Mouse (Mus musculus) MEL-GATA-1-ER (cell line): ENCODE measurements around the gene Dhdh.
"Not testable (repeated sequence)": the region's sequence is repeated elsewhere in the genome, so short reads cannot be mapped to it uniquely, and the experiment has no call there.

Experiments used
- DNase-seq: peaks from one replicate; pipeline ENCODE4 v3.0.0-alpha.2; 2012; ENCODE audit warnings: low read depth; ENCODE audit errors: extremely low read depth

Dhdh gene

GRCm38 (mm10) chr7:45488293-45489204, at the start of gene Dhdh:
Dhdh (minus strand) TSS chr7:45488805.
- no peak for DNase-seq

DNA sequence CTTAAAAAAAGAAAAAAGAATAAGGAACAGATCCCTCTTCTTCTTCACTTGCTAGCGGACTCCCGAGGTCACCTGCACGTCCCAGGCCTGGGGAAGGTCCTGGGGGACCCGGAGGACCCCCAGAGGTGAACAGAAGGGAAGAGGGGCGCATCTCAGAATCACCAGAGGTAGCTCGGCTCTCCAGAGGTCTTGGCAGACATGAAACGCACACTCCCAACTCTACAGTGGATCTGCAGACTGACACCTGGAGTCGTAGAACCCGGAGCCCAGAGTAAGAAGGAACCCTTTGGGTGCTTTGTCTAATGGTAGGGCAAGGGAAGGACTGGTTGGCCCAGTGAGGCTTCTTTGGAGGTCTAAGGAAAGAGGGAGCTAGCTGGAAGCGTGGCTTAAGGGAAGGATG, 49.0 kb upstream of the Dhdh start:
- DNase-seq, result no peak

- DNase-seq, result no peak
These were observed 47.1 kb upstream of the Dhdh start for GRCm38 (mm10) chr7:45535676-45536075.

GRCm38 (mm10) chr7:45530643-45531042, 42.0 kb upstream of the Dhdh start:
- DNase-seq, result no peak

DNA sequence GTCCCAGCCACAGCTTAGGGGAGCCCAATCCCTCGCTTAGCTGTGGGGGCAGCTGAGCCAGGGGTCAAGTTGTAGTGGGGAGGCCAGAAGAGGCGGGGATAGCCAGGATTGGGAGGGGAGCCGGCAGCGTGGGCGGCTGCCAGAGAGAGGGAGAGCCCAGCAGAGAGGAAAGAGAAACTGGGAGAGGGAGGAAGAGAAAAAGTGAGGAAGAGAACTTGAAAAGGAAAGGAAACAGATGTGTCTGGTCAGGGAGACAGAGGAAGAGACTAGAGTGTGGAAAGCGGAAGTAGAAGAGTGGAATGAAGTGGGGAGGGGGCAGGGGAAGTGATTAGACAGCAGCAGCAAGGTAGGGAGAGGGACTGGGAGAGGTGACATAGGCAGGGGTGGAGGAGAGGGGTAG, 40.9 kb upstream of the Dhdh start:
- no peak for DNase-seq

DNA sequence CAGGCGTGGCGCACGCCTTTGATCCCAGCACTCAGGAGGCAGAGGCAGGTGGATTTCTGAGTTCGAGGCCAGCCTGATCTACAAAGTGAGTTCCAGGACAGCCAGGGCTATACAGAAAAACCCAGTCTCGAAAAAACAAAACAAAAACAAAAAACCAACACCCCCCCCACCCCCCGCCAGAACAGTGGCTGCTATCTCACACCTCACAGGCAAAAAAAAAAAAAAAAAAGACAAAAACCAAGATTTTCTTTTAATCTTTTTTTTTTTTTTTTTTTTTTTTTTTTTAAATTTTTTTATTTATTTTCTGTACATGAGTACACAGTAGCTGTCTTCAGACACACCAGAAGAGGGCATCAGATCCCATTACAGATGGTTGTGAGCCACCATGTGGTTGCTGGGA, 38.6 kb upstream of the Dhdh start:
- DNase-seq, result not testable (repeated sequence)

- no peak for DNase-seq
These were observed 38.0 kb upstream of the Dhdh start for GRCm38 (mm10) chr7:45526474-45527120.

- DNase-seq, result peak; percentile 98
These were observed 37.3 kb upstream of the Dhdh start, which contains the start of the genes Ppp1r15a and Plekha4 for GRCm38 (mm10) chr7:45525809-45526473. Ppp1r15a (minus strand) TSS chr7:45526268. Plekha4 (plus strand) TSS chr7:45526330.

- peak; percentile 96 for DNase-seq
These were observed 36.4 kb upstream of the Dhdh start for GRCm38 (mm10) chr7:45524841-45525621.

DNA sequence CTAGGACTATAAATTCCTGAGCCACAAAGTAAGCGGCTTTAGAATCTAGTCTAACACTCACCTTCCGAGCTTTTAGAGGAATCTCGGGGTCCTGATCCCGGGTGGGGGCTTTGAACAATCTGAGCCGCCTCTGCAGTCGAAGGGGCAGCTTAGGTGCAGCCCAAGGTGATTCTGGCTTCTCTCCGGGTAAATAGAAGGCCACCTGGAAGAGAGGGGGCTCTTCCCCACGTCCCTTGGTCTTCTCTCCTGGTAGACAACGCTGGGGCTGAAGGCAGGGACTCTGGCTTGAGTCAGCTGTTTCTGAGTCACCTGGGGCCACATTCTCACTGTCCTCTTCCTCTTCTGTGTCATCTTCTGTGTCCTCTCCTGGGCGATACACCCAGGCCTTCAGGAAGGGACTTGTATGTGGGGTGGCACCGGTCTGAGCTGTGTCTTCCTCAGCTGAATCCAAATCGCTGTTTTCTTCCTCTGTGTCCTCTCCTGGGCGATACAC, 35.1 kb upstream of the Dhdh start:
- DNase-seq, result no peak

DNA sequence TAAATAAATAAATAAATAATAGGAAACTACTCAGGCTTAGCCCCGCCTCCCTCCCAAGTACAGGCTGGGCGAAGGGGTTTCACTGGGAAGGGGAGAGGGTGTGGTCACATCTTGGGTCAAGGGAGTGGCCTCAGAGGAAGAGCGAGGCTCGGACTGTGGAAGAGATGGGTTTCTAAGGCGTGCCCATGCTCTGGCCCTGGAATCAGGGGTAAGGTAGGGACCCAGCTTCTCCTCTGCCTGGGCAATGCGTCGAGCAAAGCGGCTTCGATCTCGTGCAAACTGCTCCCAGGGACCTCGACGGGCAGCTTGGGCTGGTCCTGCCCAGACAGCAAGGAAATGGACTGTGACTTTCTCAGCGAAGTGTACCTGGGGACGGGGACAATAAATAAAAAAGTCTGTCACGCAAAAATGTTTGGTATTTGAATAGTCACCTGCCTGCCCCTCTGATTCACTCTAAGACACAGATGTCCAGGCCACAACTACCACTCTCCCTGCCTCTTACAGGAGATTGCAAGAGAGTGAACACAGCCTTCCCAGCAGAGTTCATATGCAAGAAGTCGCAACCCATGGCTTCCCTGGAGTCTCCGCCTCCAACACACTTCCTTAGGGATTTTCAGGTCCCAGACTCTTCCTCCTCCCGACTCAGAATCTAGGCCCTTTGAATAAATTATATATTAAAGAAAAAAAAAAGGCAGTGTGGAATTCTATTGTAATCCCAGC, 34.5 kb upstream of the Dhdh start:
- DNase-seq, result no peak

- no peak for DNase-seq
These were observed 33.7 kb upstream of the Dhdh start for GRCm38 (mm10) chr7:45522194-45522752.

DNA sequence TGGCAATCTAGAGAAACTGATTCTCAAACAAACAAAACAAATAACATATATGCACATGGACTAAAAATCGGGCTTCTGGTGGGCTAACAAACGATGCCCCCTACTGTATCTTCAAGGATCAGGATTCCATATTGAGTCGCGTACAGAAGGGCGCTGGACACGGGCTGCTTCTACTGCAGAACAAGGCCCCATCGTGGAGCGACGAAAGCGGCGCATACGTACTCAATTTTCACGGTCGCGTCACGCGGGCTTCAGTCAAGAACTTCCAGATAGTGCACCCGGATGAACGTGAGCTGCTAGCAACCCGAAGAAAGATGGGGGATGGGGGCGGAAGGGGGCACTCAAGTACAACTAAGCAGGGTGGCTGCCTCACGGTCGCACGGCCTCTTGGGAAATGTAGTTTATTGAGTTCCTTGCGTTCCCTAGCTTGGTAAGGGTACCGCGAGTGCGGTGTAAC, 33.2 kb upstream of the Dhdh start:
- peak; percentile 88 for DNase-seq

DNA sequence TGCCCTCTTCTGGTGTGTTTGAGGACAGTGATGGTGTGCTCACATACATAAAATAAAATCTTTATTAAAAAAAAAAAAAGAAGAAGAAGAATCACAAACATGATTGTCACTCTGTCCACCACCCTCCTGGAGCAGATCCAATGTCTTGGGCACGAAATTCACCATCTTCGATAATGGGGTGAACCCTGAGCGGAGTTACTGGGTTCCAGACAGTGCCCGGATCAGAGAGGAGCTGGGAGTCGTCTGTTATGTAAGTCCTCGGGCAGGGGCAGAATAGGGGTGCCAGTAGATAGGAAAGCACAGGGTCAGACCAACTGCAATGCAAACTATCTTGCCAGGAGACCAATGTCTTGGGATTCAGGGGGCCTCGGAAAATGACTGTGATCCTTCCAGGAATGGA, 32.0 kb upstream of the Dhdh start:
- no peak for DNase-seq

GRCm38 (mm10) chr7:45519345-45520120, 30.9 kb upstream of the Dhdh start:
- no peak for DNase-seq

DNA sequence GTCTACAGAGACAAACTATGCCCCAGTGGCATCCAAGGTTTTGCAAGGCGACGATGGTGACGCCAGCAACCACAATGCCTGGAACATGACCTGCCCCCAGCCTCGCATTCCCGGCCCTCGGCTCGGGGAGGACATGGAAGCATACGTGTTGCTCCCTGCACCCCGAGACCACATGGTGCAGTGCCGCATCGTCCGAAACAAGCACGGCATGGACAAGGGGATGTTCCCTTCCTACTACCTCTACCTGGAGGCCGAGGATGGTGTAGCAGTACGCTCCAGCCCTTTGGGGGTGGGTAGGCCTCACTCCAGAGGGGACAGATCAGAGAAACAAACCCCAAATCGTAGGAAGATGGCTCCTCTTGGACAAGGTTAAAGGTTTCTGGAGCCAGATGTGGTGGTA, 30.0 kb upstream of the Dhdh start:
- no peak for DNase-seq

DNA sequence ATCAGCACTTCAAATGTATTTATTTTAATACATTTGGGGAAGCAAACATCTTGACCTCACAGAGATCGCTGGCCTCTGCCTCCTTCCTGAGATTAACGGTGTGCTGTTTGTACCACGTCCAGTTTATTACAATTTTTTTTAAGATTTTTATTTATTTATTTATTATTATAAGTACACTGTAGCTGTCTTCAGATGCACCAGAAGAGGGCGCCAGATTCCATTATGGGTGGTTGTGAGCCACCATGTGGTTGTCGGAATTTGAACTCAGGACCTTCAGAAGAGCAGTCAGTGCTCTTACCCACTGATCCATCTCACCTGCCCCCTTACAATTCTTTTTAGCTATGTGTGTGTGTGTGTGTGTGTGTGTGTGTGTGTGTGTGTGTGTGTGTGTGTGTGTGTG, 28.2 kb upstream of the Dhdh start:
- not testable (repeated sequence) for DNase-seq

GRCm38 (mm10) chr7:45515436-45515835, 26.8 kb upstream of the Dhdh start:
- DNase-seq, result no peak

DNA sequence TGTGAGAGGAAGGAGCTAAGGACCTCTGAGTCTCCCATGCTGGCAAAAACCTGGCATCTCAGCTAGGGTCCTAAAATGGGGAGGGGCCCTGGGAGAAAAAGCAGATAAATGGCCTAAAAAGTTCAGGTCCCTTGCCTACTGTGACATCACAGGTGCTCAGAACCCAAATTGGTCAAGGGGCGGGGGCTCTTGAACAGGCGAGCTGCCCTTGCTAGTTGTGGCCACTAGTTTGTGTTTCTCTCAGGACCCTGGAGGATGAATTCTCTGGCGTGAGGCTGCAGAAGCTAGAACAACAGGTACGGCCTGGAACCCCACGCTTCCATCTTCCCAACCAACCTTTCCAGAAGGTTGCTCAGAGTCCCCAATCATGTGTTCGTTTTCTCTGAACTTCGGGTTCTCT, 25.8 kb upstream of the Dhdh start:
- DNase-seq, result no peak
